Mouse (Mus musculus) ES-E14 (cell line): ENCODE data around the gene Rffl.

ENCODE experiments used
- CHD2 ChIP-seq: IDR thresholded peaks from 2 replicates; pipeline ENCODE4 v1.6.1; 2014; ENCODE audit warnings: mild to moderate bottlenecking, low read depth, low read length, inconsistent platforms
- HCFC1 ChIP-seq: IDR thresholded peaks from 2 replicates; pipeline ENCODE4 v1.6.1; 2012; ENCODE audit warnings: low read length, inconsistent platforms, borderline replicate concordance; ENCODE audit not compliant: insufficient read depth
- MAFK ChIP-seq: IDR thresholded peaks from 2 replicates; pipeline ENCODE4 v1.6.1; 2014; ENCODE audit warnings: mild to moderate bottlenecking, low read depth, low read length, inconsistent platforms; ENCODE audit not compliant: insufficient read depth
- ZC3H11A ChIP-seq: IDR thresholded peaks from 2 replicates; pipeline ENCODE4 v1.6.1; 2012; ENCODE audit warnings: low read depth, mild to moderate bottlenecking, inconsistent platforms, low read length, borderline replicate concordance
- ZNF384 ChIP-seq: IDR thresholded peaks from 2 replicates; pipeline ENCODE4 v1.6.1; 2012; ENCODE audit warnings: low read depth, low read length, inconsistent platforms

DNA sequence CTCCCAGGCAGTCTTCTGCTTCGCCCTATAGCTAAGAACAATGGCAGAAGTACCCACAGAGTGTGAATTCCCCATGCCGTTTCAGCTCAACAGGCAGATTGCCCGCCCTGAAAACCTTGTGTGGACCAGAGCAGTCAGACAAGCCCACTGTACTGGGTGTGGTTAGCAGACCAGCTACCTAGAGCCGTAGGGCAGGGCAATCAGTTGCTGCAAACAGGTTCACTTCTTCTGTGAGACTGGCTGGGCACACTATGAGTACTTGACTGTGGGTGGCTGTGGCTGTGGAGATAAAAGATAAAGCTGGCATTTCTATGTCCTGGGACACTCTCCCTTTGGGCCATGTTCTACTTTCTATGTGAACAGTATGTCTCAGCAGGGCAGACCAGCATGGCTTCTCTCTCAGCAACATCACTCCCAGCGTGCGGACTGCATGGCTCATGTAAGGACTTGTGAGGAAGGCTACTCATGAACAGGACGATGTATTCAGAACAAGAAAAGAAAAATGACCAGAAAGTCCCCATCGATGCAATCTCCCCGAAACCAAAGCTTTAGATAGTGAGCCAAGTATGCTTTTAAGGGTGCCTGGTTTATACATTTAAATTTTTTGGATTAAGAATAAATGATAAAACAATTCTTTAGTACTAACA, 15.6 kb downstream of the Rffl start:
- TF ChIP-seq CHD2 (no peak), HCFC1 (no peak), MAFK (no peak), ZC3H11A (no peak), ZNF384 (no peak)
